Mouse (Mus musculus): Measurements from ENCODE around the gene Hspb8. TPM values are rescaled to one million over a fixed set of nuclear protein-coding genes. Genes with fewer than 3 reads are reported as not detected.

Hspb8 gene
- total and polyA plus RNA-seq, 3 experiments, result not detected

DNA sequence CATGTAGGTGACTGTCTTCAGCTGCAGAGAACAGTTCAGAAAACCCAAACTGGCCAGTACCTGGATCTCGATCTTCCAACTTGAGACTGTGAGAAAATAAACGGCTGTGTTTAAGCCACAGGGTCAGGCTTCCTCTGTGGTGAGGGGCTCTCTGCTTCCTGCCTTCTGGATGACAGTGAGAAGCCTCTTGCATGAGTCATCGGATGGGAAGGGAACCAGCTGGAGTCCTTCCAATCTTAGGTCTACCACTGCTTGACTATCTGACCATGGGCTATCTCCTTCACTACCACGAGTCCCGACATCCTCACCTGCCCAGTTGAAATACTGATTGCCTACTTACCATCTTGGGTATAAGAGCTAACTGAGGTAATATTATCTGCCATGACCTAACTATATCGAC lies 40.9 kb downstream of the Hspb8 start:
- no peaks in the 10 kb centered on the region for H3K79me2 ChIP-seq (ENCODE audit: control insufficient read depth, insufficient read depth, low read length, poor library complexity)
- H3K27ac ChIP-seq (ENCODE audit: control insufficient read depth, low read depth, low read length), result no peak overlapping the region
- H3K4me3 ChIP-seq (ENCODE audit: control insufficient read depth in 1 of 2, insufficient read depth in 1 of 2, low read depth in 2 of 2, low read length in 2 of 2), result no peak overlapping the region
- TF ChIP-seq USF2 (IDR thresholded peaks at IDR 0.05; ENCODE audit: borderline replicate concordance in 1 of 2, insufficient read depth in 1 of 2, low read depth in 1 of 2, low read length in 2 of 2), result no peak
- TF ChIP-seq MEF2A (IDR thresholded peaks at IDR 0.05; ENCODE audit: extremely low read depth, insufficient replicate concordance, low read depth, low read length, poor library complexity, severe bottlenecking), result no peak
- TF ChIP-seq POLR2A (IDR thresholded peaks at IDR 0.05; ENCODE audit: control insufficient read depth in 1 of 2, insufficient read depth in 1 of 2, low read depth in 1 of 2, low read length in 2 of 2, poor library complexity in 1 of 2), result no peak
- no peak for DNase-seq (ENCODE audit: low read depth, low spot score)
- no peaks in the 10 kb centered on the region for H3K36me3 ChIP-seq (ENCODE audit: control insufficient read depth in 1 of 2, insufficient read depth in 2 of 2, low read length in 2 of 2)
- H3K27me3 ChIP-seq (ENCODE audit: control insufficient read depth in 1 of 2, insufficient read depth in 2 of 2, low read length in 2 of 2), result no peaks in the 10 kb centered on the region
- no peaks in the 10 kb centered on the region for H3K4me1 ChIP-seq (ENCODE audit: control insufficient read depth in 1 of 2, insufficient read depth in 2 of 2, low read length in 2 of 2)
- H3K9ac ChIP-seq (ENCODE audit: control insufficient read depth, low read depth, low read length, poor library complexity, severe bottlenecking), result no peak overlapping the region
- no peaks in the 10 kb centered on the region; the same call in 1 of the 2 replicates for H3K9me3 ChIP-seq (replicated peaks; ENCODE audit: insufficient read depth, low read length)

DNA sequence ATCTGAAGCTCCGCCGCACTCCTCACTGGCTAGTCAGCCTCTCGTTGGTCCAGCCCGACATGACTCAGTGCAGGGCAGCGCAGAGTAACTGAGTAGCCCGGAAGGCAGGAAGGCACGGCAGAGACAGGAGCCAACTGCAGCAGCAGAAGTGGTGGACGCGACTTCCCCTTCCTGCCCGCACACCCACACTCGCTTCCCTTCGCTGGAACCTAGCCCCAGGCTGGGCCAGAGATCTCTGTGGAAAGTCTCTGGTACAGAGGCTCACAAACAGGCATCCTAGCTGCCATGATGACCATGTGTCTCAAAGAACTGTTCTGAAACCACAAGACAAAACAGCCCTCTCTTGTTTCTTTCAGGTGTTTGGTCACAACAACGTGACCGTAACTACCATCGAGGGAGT lies 41.4 kb downstream of the Hspb8 start:
- H3K9me3 ChIP-seq (replicated peaks; ENCODE audit: insufficient read depth, low read length), result no peaks in the 10 kb centered on the region; the same call in 1 of the 2 replicates
- no peaks in the 10 kb centered on the region for H3K27me3 ChIP-seq (ENCODE audit: control insufficient read depth in 1 of 2, insufficient read depth in 2 of 2, low read length in 2 of 2)
- no peak overlapping the region for H3K9ac ChIP-seq (ENCODE audit: control insufficient read depth, low read depth, low read length, poor library complexity, severe bottlenecking)
- no peak for TF ChIP-seq HCFC1 (IDR thresholded peaks at IDR 0.05; ENCODE audit: low read depth, low read length)
- no peak for TF ChIP-seq ZNF384 (IDR thresholded peaks at IDR 0.05; ENCODE audit: low read depth, low read length)
- TF ChIP-seq JUND (IDR thresholded peaks at IDR 0.05; ENCODE audit: low read depth, low read length), result no peak
- no peak for TF ChIP-seq BHLHE40 (IDR thresholded peaks at IDR 0.05; ENCODE audit: borderline replicate concordance, low read depth, low read length)
- TF ChIP-seq MAFK (IDR thresholded peaks at IDR 0.05; ENCODE audit: borderline replicate concordance, low read depth, low read length), result no peak
- no peak for TF ChIP-seq UBTF (IDR thresholded peaks at IDR 0.05; ENCODE audit: borderline replicate concordance, insufficient read depth, low read depth, low read length)
- no peak for TF ChIP-seq TCF12 (IDR thresholded peaks at IDR 0.05; ENCODE audit: low read depth, low read length)
- no peak for TF ChIP-seq ETS1 (IDR thresholded peaks at IDR 0.05; ENCODE audit: low read depth, low read length)
- no peak for TF ChIP-seq GABPA (IDR thresholded peaks at IDR 0.05; ENCODE audit: low read depth, low read length)
- no peaks in the 10 kb centered on the region for H3K36me3 ChIP-seq (ENCODE audit: control insufficient read depth in 1 of 2, insufficient read depth in 2 of 2, low read length in 2 of 2)
- no peak for DNase-seq (ENCODE audit: low read depth, low spot score)
- no peaks in the 10 kb centered on the region for H3K79me2 ChIP-seq (ENCODE audit: control insufficient read depth, insufficient read depth, low read length, poor library complexity)
- no peak overlapping the region for H3K27ac ChIP-seq (ENCODE audit: control insufficient read depth, low read depth, low read length)
- H3K4me1 ChIP-seq (ENCODE audit: control insufficient read depth in 1 of 2, insufficient read depth in 2 of 2, low read length in 2 of 2), result no peaks in the 10 kb centered on the region
- no peak overlapping the region for H3K4me3 ChIP-seq (ENCODE audit: control insufficient read depth in 1 of 2, insufficient read depth in 1 of 2, low read depth in 2 of 2, low read length in 2 of 2)

DNA sequence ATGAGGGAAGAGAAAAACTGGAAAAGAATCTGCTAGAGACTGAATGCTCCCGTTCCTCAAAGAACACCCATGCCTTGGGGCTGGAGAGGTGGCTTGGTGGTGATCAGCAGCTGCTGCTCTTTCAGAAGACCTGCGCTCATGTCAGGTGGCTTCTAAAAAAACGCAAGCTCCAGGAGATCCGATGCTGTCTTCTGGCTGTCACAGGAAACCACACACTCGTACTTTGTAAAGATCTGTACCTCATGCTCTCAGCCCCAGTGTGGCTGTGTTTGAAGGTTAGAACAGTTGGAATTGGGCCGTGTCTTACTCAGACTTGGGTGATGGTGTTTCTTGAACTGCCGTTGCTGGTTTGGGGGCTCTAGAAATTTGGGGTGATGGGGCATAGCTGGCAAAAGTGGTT lies 42.3 kb downstream of the Hspb8 start:
- no peak overlapping the region for H3K9ac ChIP-seq (ENCODE audit: control insufficient read depth, low read depth, low read length, poor library complexity, severe bottlenecking)
- no peak for DNase-seq (ENCODE audit: low read depth, low spot score)
- no peak overlapping the region for H3K4me3 ChIP-seq (ENCODE audit: control insufficient read depth in 1 of 2, insufficient read depth in 1 of 2, low read depth in 2 of 2, low read length in 2 of 2)
- H3K27ac ChIP-seq (ENCODE audit: control insufficient read depth, low read depth, low read length), result no peak overlapping the region
- no peaks in the 10 kb centered on the region for H3K4me1 ChIP-seq (ENCODE audit: control insufficient read depth in 1 of 2, insufficient read depth in 2 of 2, low read length in 2 of 2)
- no peaks in the 10 kb centered on the region for H3K27me3 ChIP-seq (ENCODE audit: control insufficient read depth in 1 of 2, insufficient read depth in 2 of 2, low read length in 2 of 2)
- no peaks in the 10 kb centered on the region; the same call in 1 of the 2 replicates for H3K9me3 ChIP-seq (replicated peaks; ENCODE audit: insufficient read depth, low read length)
- H3K79me2 ChIP-seq (ENCODE audit: control insufficient read depth, insufficient read depth, low read length, poor library complexity), result no peaks in the 10 kb centered on the region
- H3K36me3 ChIP-seq (ENCODE audit: control insufficient read depth in 1 of 2, insufficient read depth in 2 of 2, low read length in 2 of 2), result no peaks in the 10 kb centered on the region
- TF ChIP-seq RCOR1 (IDR thresholded peaks at IDR 0.05; ENCODE audit: low read depth, low read length), result no peak
- no peak for TF ChIP-seq GATA1 (IDR thresholded peaks at IDR 0.05; ENCODE audit: low read depth, low read length)
- no peak for TF ChIP-seq TBP (IDR thresholded peaks at IDR 0.05; ENCODE audit: low read depth, low read length)
- TF ChIP-seq ELF1 (IDR thresholded peaks at IDR 0.05; ENCODE audit: low read depth, low read length), result no peak
- no peak for TF ChIP-seq TAL1 (IDR thresholded peaks at IDR 0.05; ENCODE audit: low read length)
- no peak for TF ChIP-seq JUND (IDR thresholded peaks at IDR 0.05; ENCODE audit: low read depth, low read length)
- no peak for TF ChIP-seq RAD21 (IDR thresholded peaks at IDR 0.05; ENCODE audit: low read depth, low read length)
- TF ChIP-seq MAX (IDR thresholded peaks at IDR 0.05; ENCODE audit: low read length), result no peak
- no peak for TF ChIP-seq USF1 (IDR thresholded peaks at IDR 0.05; ENCODE audit: low read depth, low read length)
- no peak for TF ChIP-seq MYB (IDR thresholded peaks at IDR 0.05; ENCODE audit: low read depth, low read length)
- TF ChIP-seq ZNF384 (IDR thresholded peaks at IDR 0.05; ENCODE audit: low read depth, low read length), result no peak
- TF ChIP-seq CHD1 (IDR thresholded peaks at IDR 0.05; ENCODE audit: low read depth, low read length), result no peak
- no peak for TF ChIP-seq TCF12 (IDR thresholded peaks at IDR 0.05; ENCODE audit: low read depth, low read length)
- no peak for TF ChIP-seq ZKSCAN1 (IDR thresholded peaks at IDR 0.05; ENCODE audit: low read depth, low read length)
- no peak for TF ChIP-seq EP300 (IDR thresholded peaks at IDR 0.05; ENCODE audit: low read depth in 1 of 2, low read length in 2 of 2)
- TF ChIP-seq NRF1 (IDR thresholded peaks at IDR 0.05; ENCODE audit: insufficient read depth, low read depth, low read length, poor library complexity, severe bottlenecking), result no peak
- no peak for TF ChIP-seq USF2 (IDR thresholded peaks at IDR 0.05; ENCODE audit: borderline replicate concordance in 1 of 2, insufficient read depth in 1 of 2, low read depth in 1 of 2, low read length in 2 of 2)

Measured in MEL (cell line).